Mouse (Mus musculus) CD4-positive naive resting alpha-beta T cell, adult 57 days (primary cell): ENCODE measurements around the gene Mynn. TPM values are rescaled to one million over a fixed set of nuclear protein-coding genes. Genes with fewer than 3 reads are reported as not detected.

Source experiments
- total RNA-seq: library from RNA; stranded (reverse); gene quantifications from one replicate; pipeline ENCODE4 v1.2.4, GENCODE M21; 2023

Mynn gene
- 55.0 TPM for total RNA-seq

DNA sequence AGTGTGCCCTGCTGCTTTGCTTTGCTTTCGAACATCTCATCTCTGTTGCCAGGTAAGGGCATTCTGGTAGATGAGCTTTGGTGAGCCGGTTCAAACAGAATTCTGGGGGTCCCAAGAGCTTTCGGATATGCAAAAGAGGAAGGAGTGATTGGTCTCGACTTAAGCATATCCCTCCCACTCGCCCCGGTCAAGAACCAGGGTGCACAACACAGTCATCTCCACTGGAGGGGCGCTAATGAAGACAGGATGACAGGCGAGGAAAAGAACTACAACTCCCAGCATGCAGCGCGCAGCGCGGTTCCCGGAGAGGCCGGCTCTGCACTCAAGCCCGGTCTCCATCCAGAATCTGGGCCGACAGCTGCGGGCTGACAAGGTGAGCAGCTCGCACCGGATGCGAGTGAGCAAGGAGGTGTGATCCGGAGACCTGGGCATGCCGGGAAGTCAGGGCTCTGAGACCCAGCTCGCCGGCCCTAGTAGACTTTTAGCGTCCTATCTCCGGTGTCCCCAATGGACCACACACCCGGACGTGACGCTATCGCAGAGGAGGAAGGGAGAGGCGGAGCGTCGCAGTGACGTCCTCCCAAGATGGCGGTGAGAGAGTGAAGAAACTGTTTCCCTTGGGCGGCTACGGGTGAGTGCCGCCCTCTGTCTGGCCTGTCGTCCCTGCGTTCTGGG lies at the start of gene Mynn:
TSS of gene Mynn (plus strand) at position 1 of the 675 bp plus-strand sequence.

DNA sequence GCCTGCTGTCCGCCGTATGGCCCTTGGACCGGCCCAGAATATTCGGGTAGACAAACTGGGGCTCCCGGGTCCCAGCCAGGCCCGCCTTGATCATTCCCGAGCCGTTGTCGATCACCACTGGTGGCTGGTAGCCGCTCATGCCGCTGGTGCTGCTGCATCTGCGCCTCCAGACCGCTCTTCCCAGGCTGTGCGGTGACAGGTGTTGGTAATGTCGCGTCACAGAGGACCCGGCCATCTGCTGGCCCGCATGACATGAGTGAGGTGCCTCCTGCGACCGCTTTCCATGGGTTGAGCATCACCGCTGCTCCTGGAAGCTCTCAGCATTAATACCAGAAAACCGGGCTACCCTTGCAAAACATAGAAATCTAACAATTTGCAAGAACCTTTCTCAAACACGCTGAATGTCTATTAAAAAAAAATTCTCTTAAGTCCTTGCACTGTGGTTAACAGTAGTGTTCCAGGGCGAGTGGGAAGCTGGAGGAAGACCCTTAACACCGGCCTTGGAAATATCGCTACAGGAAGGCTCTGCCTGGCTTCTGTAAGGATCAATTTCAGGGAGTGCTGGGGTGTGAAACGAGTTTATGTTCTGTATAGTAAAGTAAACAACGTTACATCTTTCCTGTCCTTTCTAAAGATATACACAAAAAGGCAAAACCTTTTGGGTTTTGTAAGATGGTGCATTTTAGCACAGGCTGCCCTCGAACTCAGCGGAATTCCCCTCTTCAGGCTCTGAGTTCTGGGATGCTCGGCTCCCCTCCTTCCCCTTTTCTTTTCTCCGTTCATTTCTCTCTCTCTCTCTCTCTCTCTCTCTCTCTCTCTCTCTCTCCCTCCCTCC lies 1.9 kb upstream of the Mynn start, which contains the start of gene Actrt3:
TSS of gene Actrt3 (minus strand) at position 229 of the 835 bp plus-strand sequence.

DNA sequence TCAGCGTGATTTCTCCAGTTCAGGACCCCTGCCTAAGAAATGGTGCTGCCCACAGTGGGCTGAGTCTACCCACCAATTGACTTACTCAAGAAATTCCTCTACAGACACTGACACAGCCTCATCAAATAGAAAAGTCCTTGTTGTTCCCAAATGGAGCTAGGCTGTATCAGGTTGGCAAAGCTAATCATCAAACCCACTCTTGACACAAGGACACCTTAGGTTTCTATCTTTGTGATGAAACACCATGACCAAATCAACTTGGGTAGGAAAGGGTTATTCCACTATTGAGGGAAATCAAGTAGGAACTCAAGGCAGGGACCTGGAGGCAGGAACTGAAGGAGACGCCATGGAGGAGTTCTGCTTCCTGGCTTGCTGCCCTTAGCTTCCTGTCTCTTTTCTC lies 42.3 kb downstream of the Mynn start, which contains the start of gene Lrriq4:
TSS of gene Lrriq4 (plus strand) at position 301 of the 400 bp plus-strand sequence.

DNA sequence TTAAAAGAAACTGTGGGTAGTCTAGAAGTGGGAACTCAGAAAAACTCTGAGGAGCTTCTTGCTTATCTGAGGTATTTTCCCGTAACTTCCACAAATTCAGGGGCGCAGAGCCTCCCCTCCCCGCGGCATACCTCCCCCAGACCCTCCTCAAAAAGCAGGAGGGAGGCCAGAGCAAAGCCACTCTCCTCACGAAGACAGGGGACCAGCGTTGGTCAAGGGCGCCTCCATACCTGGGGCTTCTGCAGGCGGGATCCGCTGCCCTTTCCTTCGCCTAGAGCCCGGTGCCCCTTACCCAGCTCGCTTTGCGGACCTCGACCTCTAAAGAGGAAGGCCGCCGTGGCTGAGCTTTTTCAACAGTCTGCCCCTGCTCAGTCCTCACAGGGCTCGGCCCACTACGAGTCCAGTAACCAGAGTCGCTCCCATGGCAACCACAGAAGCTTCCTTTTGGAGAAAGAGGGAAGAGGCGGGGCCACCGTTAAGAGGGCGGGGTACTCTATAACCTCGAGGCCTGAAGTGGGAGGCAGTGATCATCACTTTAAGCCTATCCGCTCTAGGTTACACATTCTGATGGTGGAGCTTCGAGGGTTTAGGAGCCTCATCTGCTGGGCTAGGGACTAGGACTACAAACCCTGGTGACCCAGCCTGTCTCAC lies 45.7 kb downstream of the Mynn start, which contains the start of gene Lrrc34:
TSS of gene Lrrc34 (minus strand) at position 430 of the 651 bp plus-strand sequence.

Other genes with a start within 250 kb of the Mynn start
- gene Mecom, start 54.1 kb upstream of the Mynn start, total RNA-seq: not detected
- gene Actrt3, start 2.1 kb upstream of the Mynn start, total RNA-seq: 0.38 TPM
- gene Lrriq4, start 42.4 kb downstream of the Mynn start, total RNA-seq: not detected
- gene Lrrc34, start 45.8 kb downstream of the Mynn start, total RNA-seq: not detected
- not detected for gene Lrrc31, start 97.8 kb downstream of the Mynn start, total RNA-seq
- not detected for gene Samd7, start 144.2 kb downstream of the Mynn start, total RNA-seq
- gene Sec62, start 190.8 kb downstream of the Mynn start, total RNA-seq: 80.9 TPM